Mouse (Mus musculus): Measurements from ENCODE around the gene Fgd1. TPM values are rescaled to one million over a fixed set of nuclear protein-coding genes. Genes with fewer than 3 reads are reported as not detected.

Gene Fgd1
- polyA plus RNA-seq (2017; shearing (Covaris generic)), result 0.18 TPM

DNA sequence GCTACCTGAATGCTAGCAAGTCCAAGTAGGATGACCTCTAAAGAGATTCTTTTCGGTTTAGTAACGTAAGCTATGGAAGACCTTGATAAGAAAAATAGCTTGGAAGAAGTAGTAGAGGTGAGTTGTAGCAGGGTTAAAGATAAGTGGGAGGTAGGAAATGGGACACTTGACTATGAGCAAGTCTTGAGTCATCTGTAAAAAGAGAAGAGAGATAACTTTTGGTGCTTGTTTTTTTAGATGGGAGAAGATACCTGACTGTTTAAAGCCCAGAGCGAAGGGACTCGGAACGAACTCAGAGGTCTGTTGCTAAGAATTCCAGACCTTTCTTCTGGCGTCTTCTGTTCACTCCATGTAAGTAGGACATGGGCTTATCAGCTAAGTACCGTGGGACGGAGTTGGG is at the start of gene Fgd1:
Fgd1 (plus strand) TSS at position 301 of the 400 bp plus-strand sequence.

DNA sequence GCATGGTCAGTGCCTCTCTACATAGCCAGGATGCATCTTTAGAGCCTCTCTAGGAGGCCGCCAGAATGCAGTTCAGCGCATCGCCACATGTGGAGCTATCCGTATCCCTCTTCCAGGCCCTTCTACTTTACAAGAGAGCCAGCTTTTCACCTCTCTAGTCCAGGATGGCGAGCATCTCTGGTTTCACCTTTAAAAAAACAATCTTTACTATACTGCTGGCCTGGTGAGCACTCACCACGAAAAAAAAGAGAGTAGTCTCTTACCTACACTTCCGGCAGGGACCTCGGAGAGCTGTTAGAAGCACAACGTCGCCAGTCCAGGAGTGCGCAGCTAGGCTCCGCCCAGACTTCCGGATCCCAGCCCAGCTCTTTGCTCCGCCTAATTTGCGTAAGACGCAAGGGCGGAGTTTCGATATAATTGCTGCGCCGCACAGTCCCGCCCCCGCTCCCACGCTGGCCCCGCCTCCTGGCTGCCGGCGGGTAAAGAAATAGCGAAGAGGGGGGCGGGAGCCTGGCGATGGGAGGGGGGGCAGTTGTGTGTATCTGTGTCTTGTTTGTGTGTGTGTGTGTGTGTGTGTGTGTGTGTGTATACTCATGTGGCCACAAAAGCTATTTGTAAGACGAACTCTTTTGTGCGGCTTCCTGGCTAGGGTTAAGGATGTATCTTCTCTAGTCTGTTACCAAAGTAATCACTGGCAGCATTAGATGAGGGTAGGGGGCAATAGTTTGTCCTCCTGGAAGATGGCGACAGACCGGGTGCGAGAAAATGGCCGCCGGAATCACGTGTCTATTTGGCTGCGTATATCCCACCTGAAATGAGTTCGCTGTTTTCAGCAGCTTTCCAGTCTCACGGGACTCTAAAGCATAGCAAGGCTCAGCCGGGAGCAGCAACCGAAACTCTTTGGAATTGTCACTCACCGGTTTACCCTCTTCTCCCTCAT is 28.7 kb upstream of the Fgd1 start, which contains the start of gene Gnl3l:
Gnl3l (minus strand) TSS at position 385 of the 940 bp plus-strand sequence.

DNA sequence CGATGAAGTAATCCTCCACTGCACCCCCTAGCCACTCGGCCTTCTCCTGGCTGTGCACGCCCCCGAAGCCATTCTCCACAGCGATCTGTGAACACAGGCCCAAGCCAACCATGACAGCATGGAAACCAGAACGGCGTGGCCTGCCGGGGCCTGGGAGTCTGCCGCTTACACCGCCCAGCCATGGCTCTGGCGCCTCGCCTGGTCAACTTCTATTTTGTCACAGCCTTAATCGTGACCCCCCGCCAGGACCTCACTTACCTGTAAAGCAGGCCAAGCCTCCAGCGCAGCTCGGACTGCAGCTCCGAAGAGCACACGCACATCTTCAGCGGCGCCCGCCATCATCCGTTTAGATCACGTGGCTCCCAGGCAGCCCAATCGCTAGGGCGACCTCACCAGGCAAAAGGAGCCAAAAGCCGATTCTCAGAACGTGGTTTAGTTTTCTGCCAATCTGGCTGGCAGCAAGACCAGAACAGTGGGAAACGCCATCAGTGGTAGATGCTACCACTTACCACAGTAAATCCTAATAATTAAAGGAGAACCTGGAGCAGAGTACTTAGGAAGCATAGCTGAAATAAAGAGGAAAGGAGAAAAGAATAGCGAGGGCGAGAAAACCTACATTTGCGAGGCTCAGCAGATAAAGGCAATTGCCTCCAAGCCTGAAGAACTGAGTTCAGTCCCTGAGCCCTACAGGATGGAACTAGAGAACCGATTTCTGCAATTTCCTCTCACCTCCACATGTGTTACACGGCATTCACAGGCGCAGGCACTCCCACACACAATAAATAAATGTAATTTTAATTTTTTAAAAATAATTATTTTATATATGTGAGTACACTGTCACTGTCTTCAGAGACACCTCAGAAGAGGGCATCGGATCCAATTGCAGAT is 50.5 kb downstream of the Fgd1 start, which contains the start of gene Tsr2:
Tsr2 (minus strand) TSS at position 373 of the 888 bp plus-strand sequence.

Other genes starting within 250 kb of the Fgd1 start
- 29.7 TPM for gene Maged2, start 231.8 kb upstream of the Fgd1 start, polyA plus RNA-seq (2017; shearing (Covaris generic))
- gene Gnl3l, start 28.8 kb upstream of the Fgd1 start, polyA plus RNA-seq (2017; shearing (Covaris generic)), result 32.7 TPM
- gene Tsr2, start 50.4 kb downstream of the Fgd1 start, polyA plus RNA-seq (2017; shearing (Covaris generic)), result 26.9 TPM
- gene Wnk3, start 151.9 kb downstream of the Fgd1 start, polyA plus RNA-seq (2017; shearing (Covaris generic)), result 0.26 TPM

All from inflammation-experienced regulatory T-cells, adult 16 weeks (primary cell).